Mouse (Mus musculus): ENCODE data around the gene Fam76b. TPM values are rescaled to one million over a fixed set of nuclear protein-coding genes. Genes with fewer than 3 reads are reported as not detected.

The Fam76b gene
- polyA plus RNA-seq, 1 experiment = 0.30 TPM

DNA sequence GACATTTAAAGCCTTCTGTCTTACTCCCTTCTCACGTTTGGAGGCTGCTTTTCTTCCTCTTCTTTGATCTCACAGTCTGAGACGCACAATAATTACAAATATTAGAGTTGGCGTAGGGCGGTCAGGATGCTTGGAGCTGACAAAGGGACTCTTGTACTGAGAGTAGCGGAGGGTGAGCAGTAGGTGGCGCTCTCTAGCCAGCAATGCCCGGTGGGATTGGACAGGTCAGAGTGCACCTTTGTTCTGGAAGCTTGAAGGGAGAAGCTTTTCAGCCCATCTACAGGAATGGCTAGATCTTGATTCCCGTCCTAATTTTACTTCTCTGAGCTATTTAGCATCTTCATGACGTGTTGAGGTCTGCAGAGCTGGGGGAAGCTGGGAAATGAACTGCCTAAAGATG, 62.1 kb downstream of the Fam76b start:
- no peaks in the 10 kb centered on the region; the same call in 1 of the 2 replicates for H3K27me3 ChIP-seq (ENCODE audit: control insufficient read depth)
- H3K4me1 ChIP-seq (ENCODE audit: control insufficient read depth) = no peaks in the 10 kb centered on the region

GRCm38 (mm10) chr9:13890171-13890570, 62.7 kb downstream of the Fam76b start:
- no peak overlapping the region for H3K4me3 ChIP-seq (replicated peaks)
- no peaks in the 10 kb centered on the region for H3K4me1 ChIP-seq (ENCODE audit: control insufficient read depth)
- H3K27me3 ChIP-seq (ENCODE audit: control insufficient read depth) = no peaks in the 10 kb centered on the region; the same call in 1 of the 2 replicates
- no peaks in the 10 kb centered on the region for H3K36me3 ChIP-seq (ENCODE audit: control insufficient read depth)
- peaks cover 5% of the 10 kb centered on the region for H3K9me3 ChIP-seq (ENCODE audit: control insufficient read depth, low read length)
- no peak for TF ChIP-seq GATA1 (IDR thresholded peaks at IDR 0.05; ENCODE audit: low read length)
- TF ChIP-seq TAL1 (IDR thresholded peaks at IDR 0.05; ENCODE audit: low read length) = no peak

More for the DNA sequence above, 62.1 kb downstream of the Fam76b start:
- TF ChIP-seq GATA1 (IDR thresholded peaks at IDR 0.05; ENCODE audit: low read length) = no peak
- TF ChIP-seq TAL1 (IDR thresholded peaks at IDR 0.05; ENCODE audit: low read length) = no peak
- Histone ChIP-seq H3K4me3 (replicated peaks) (no peak overlapping the region), H3K36me3 (ENCODE audit: control insufficient read depth) (no peaks in the 10 kb centered on the region), H3K9me3 (ENCODE audit: control insufficient read depth, low read length) (peaks cover 5% of the 10 kb centered on the region)

DNA sequence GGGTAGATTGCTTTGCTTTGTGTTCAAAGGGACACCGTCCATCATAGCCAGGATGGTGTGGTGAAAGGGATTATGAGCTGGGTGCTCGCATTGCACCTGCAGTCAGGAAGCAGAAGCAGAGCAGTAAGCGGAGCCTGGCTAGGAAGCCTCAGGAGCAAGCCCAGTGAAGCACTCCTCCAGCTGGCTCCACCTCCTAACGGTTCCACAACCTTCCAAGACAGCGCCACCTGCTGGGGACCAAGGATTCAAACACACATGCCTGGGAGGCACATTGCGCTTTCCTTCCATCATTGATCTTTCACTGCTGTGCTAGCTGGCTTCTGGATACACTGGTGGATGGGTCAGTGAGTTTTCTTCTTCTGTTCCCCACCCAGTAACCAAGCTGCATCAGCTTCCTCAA, 64.4 kb downstream of the Fam76b start:
- H3K27me3 ChIP-seq (ENCODE audit: control insufficient read depth) = no peaks in the 10 kb centered on the region; the same call in 1 of the 2 replicates
- peaks cover 5% of the 10 kb centered on the region for H3K9me3 ChIP-seq (ENCODE audit: control insufficient read depth, low read length)
- TF ChIP-seq TAL1 (IDR thresholded peaks at IDR 0.05; ENCODE audit: low read length) (no peak), GATA1 (IDR thresholded peaks at IDR 0.05; ENCODE audit: low read length) (no peak)
- H3K4me1 ChIP-seq (ENCODE audit: control insufficient read depth) = no peaks in the 10 kb centered on the region
- no peak overlapping the region for H3K4me3 ChIP-seq (replicated peaks)
- no peaks in the 10 kb centered on the region for H3K36me3 ChIP-seq (ENCODE audit: control insufficient read depth)

- Histone ChIP-seq H3K9me3 (ENCODE audit: control insufficient read depth, low read length) (peaks cover 5% of the 10 kb centered on the region), H3K36me3 (ENCODE audit: control insufficient read depth) (no peaks in the 10 kb centered on the region), H3K4me1 (ENCODE audit: control insufficient read depth) (no peaks in the 10 kb centered on the region), H3K4me3 (replicated peaks) (no peak overlapping the region), H3K27me3 (ENCODE audit: control insufficient read depth) (no peaks in the 10 kb centered on the region; the same call in 1 of the 2 replicates)
- TF ChIP-seq TAL1 (IDR thresholded peaks at IDR 0.05; ENCODE audit: low read length) (no peak), GATA1 (IDR thresholded peaks at IDR 0.05; ENCODE audit: low read length) (no peak)
These were observed 65.5 kb downstream of the Fam76b start for GRCm38 (mm10) chr9:13893044-13893443.

GRCm38 (mm10) chr9:13894491-13894890, 67.0 kb downstream of the Fam76b start:
- H3K4me1 ChIP-seq (ENCODE audit: control insufficient read depth) = no peaks in the 10 kb centered on the region
- no peaks in the 10 kb centered on the region for H3K36me3 ChIP-seq (ENCODE audit: control insufficient read depth)
- no peak for TF ChIP-seq TAL1 (IDR thresholded peaks at IDR 0.05; ENCODE audit: low read length)
- TF ChIP-seq GATA1 (IDR thresholded peaks at IDR 0.05; ENCODE audit: low read length) = no peak
- no peak overlapping the region for H3K4me3 ChIP-seq (replicated peaks)
- no peaks in the 10 kb centered on the region; the same call in 1 of the 2 replicates for H3K27me3 ChIP-seq (ENCODE audit: control insufficient read depth)
- H3K9me3 ChIP-seq (ENCODE audit: control insufficient read depth, low read length) = peaks cover 5% of the 10 kb centered on the region

GRCm38 (mm10) chr9:13894936-13895335, 67.4 kb downstream of the Fam76b start:
- no peaks in the 10 kb centered on the region for H3K4me1 ChIP-seq (ENCODE audit: control insufficient read depth)
- H3K9me3 ChIP-seq (ENCODE audit: control insufficient read depth, low read length) = peaks cover 5% of the 10 kb centered on the region
- no peaks in the 10 kb centered on the region; the same call in 1 of the 2 replicates for H3K27me3 ChIP-seq (ENCODE audit: control insufficient read depth)
- no peak for TF ChIP-seq GATA1 (IDR thresholded peaks at IDR 0.05; ENCODE audit: low read length)
- TF ChIP-seq TAL1 (IDR thresholded peaks at IDR 0.05; ENCODE audit: low read length) = no peak
- no peaks in the 10 kb centered on the region for H3K36me3 ChIP-seq (ENCODE audit: control insufficient read depth)
- H3K4me3 ChIP-seq (replicated peaks) = no peak overlapping the region

GRCm38 (mm10) chr9:13896055-13896454, 68.5 kb downstream of the Fam76b start:
- H3K4me3 ChIP-seq (replicated peaks) = no peak overlapping the region
- no peaks in the 10 kb centered on the region for H3K36me3 ChIP-seq (ENCODE audit: control insufficient read depth)
- TF ChIP-seq GATA1 (IDR thresholded peaks at IDR 0.05; ENCODE audit: low read length) (no peak), TAL1 (IDR thresholded peaks at IDR 0.05; ENCODE audit: low read length) (no peak)
- H3K9me3 ChIP-seq (ENCODE audit: control insufficient read depth, low read length) = peaks cover 5% of the 10 kb centered on the region
- H3K27me3 ChIP-seq (ENCODE audit: control insufficient read depth) = no peaks in the 10 kb centered on the region; the same call in 1 of the 2 replicates
- H3K4me1 ChIP-seq (ENCODE audit: control insufficient read depth) = no peaks in the 10 kb centered on the region

GRCm38 (mm10) chr9:13898510-13899305, 71.2 kb downstream of the Fam76b start:
- Histone ChIP-seq H3K27me3 (ENCODE audit: control insufficient read depth) (no peaks in the 10 kb centered on the region), H3K4me3 (replicated peaks) (no peak overlapping the region), H3K9me3 (ENCODE audit: control insufficient read depth, low read length) (no peaks in the 10 kb centered on the region), H3K4me1 (ENCODE audit: control insufficient read depth) (no peaks in the 10 kb centered on the region), H3K36me3 (ENCODE audit: control insufficient read depth) (no peaks in the 10 kb centered on the region)
- TF ChIP-seq TAL1 (IDR thresholded peaks at IDR 0.05; ENCODE audit: low read length) (no peak), GATA1 (IDR thresholded peaks at IDR 0.05; ENCODE audit: low read length) (no peak)

- H3K4me1 ChIP-seq (ENCODE audit: control insufficient read depth) = no peaks in the 10 kb centered on the region
- no peak overlapping the region for H3K4me3 ChIP-seq (replicated peaks)
- H3K36me3 ChIP-seq (ENCODE audit: control insufficient read depth) = no peaks in the 10 kb centered on the region
- no peaks in the 10 kb centered on the region for H3K27me3 ChIP-seq (ENCODE audit: control insufficient read depth)
- no peak for TF ChIP-seq GATA1 (IDR thresholded peaks at IDR 0.05; ENCODE audit: low read length)
- H3K9me3 ChIP-seq (ENCODE audit: control insufficient read depth, low read length) = no peaks in the 10 kb centered on the region
These were observed 74.5 kb downstream of the Fam76b start for GRCm38 (mm10) chr9:13902030-13902429.

Data from erythroblast, embryonic 14.5 days (primary cell).